Mouse (Mus musculus): ENCODE measurements around the gene Rrp8. TPM values are rescaled to one million over a fixed set of nuclear protein-coding genes. Genes with fewer than 3 reads are reported as not detected.

The Rrp8 gene
- polyA plus RNA-seq, 1 experiment from 2014 or later, result 40.2 TPM

DNA sequence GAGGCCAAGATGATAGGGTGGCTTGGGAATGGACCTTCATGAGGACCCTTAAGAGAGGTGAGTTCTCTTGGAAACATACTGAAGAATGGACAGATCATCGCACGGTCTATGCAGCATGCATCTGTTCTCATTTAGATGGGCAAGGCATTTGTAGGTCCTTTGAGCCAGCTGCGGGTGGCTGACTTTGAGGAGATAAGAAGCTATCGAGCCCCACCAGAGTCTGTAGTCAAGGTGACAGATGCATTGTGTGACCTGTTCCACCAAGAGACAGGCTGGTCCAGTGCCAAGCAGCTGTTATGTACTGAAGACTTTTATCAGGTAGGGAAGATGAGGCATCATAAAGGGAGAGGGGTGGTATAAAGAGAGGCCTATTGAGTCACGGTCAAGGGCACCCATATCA is 28.5 kb downstream of the Rrp8 start:
- 88% methylated on average over 5 of the region's 5 CpGs for WGBS
- no peak for ATAC-seq (ENCODE audit: insufficient number of reproducible peaks, insufficient read depth, low FRiP score, low read depth)
- no peaks in the 10 kb centered on the region for H3K36me3 ChIP-seq (ENCODE audit: control insufficient read depth, insufficient read depth, low read length)
- H3K4me1 ChIP-seq (ENCODE audit: control insufficient read depth, insufficient read depth, low read length), result no peaks in the 10 kb centered on the region
- no peak overlapping the region for H3K4me3 ChIP-seq (ENCODE audit: low read depth, low read length)
- H3K9ac ChIP-seq (replicated peaks; ENCODE audit: low read depth, low read length), result no peak overlapping the region
- no peaks in the 10 kb centered on the region for H3K27me3 ChIP-seq (ENCODE audit: control insufficient read depth, insufficient read depth, low read length)
- H3K9me3 ChIP-seq (ENCODE audit: control insufficient read depth, low read depth, low read length), result no peaks in the 10 kb centered on the region
- no peak overlapping the region for H3K4me2 ChIP-seq (replicated peaks; ENCODE audit: low read depth, low read length)
- no peak overlapping the region for H3K27ac ChIP-seq (ENCODE audit: low read length)

DNA sequence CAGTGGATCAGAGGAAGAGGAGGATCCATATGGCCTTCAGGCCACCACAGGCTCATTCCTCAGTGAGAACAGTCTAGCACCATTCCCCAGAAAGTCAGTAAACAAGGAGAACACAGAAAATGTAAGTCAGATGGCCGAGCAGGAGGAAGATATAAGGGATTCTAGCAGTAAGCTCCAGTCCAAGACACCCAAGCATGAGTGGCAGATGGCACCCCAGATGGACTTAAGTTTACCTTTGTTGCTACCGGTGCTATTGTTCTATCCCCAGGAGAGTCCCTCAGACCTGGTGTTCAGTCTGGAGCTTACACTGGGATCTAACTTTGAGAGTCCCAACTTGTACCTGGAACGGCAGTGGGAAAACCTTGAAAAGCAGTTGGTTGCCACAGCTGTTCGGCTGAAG is 33.4 kb downstream of the Rrp8 start:
- Histone ChIP-seq H3K4me3 (ENCODE audit: low read depth, low read length) (no peak overlapping the region), H3K4me2 (replicated peaks; ENCODE audit: low read depth, low read length) (no peak overlapping the region), H3K4me1 (ENCODE audit: control insufficient read depth, insufficient read depth, low read length) (no peaks in the 10 kb centered on the region), H3K36me3 (ENCODE audit: control insufficient read depth, insufficient read depth, low read length) (no peaks in the 10 kb centered on the region), H3K9ac (replicated peaks; ENCODE audit: low read depth, low read length) (no peak overlapping the region), H3K27ac (ENCODE audit: low read length) (no peak overlapping the region), H3K27me3 (ENCODE audit: control insufficient read depth, insufficient read depth, low read length) (no peaks in the 10 kb centered on the region), H3K9me3 (ENCODE audit: control insufficient read depth, low read depth, low read length) (no peaks in the 10 kb centered on the region)
- 87% methylated on average over 4 of the region's 4 CpGs for WGBS
- no peak for ATAC-seq (ENCODE audit: insufficient number of reproducible peaks, insufficient read depth, low FRiP score, low read depth)

DNA sequence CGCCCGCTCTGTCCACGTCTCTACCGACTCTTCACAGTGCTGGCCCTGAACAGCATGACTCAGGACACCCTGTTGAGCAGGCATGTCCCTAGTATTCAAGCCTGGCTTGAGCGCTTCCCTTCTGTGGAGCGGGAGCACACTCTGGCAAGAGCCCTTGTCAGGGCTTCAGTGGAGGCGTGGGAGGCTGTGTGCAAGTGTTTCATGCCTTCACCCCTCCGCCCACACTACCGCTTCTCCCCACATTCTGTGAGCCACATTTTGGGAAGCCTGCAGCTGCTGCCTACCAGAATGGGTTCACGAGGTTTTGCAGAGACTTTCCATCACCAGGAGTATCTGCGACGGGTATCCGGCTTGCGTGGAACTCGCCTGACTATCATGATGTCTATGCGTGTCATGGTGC is 34.0 kb downstream of the Rrp8 start:
- H3K9me3 ChIP-seq (ENCODE audit: control insufficient read depth, low read depth, low read length), result no peaks in the 10 kb centered on the region
- H3K27me3 ChIP-seq (ENCODE audit: control insufficient read depth, insufficient read depth, low read length), result no peaks in the 10 kb centered on the region
- 84% methylated on average over 16 of the region's 16 CpGs for WGBS
- no peak overlapping the region for H3K9ac ChIP-seq (replicated peaks; ENCODE audit: low read depth, low read length)
- H3K36me3 ChIP-seq (ENCODE audit: control insufficient read depth, insufficient read depth, low read length), result no peaks in the 10 kb centered on the region
- no peak overlapping the region for H3K4me2 ChIP-seq (replicated peaks; ENCODE audit: low read depth, low read length)
- no peaks in the 10 kb centered on the region for H3K4me1 ChIP-seq (ENCODE audit: control insufficient read depth, insufficient read depth, low read length)
- no peak overlapping the region for H3K4me3 ChIP-seq (ENCODE audit: low read depth, low read length)
- ATAC-seq (ENCODE audit: insufficient number of reproducible peaks, insufficient read depth, low FRiP score, low read depth), result no peak
- no peak overlapping the region for H3K27ac ChIP-seq (ENCODE audit: low read length)

GRCm38 (mm10) chr7:105690875-105691274 is 46.3 kb downstream of the Rrp8 start:
- H3K4me1 ChIP-seq (ENCODE audit: control insufficient read depth, insufficient read depth, low read length), result no peaks in the 10 kb centered on the region
- no peak overlapping the region for H3K4me3 ChIP-seq (ENCODE audit: low read depth, low read length)
- H3K27me3 ChIP-seq (ENCODE audit: control insufficient read depth, insufficient read depth, low read length), result no peaks in the 10 kb centered on the region
- ATAC-seq (ENCODE audit: insufficient number of reproducible peaks, insufficient read depth, low FRiP score, low read depth), result no peak
- H3K9me3 ChIP-seq (ENCODE audit: control insufficient read depth, low read depth, low read length), result no peaks in the 10 kb centered on the region
- no peak overlapping the region for H3K9ac ChIP-seq (replicated peaks; ENCODE audit: low read depth, low read length)
- no peaks in the 10 kb centered on the region for H3K36me3 ChIP-seq (ENCODE audit: control insufficient read depth, insufficient read depth, low read length)
- WGBS, result 81% methylated on average over 1 of the region's 1 CpGs
- H3K27ac ChIP-seq (ENCODE audit: low read length), result no peak overlapping the region
- no peak overlapping the region for H3K4me2 ChIP-seq (replicated peaks; ENCODE audit: low read depth, low read length)

GRCm38 (mm10) chr7:105685541-105686197 is 51.5 kb downstream of the Rrp8 start:
- 0 out of 2 replicates have a peak overlapping the region, but pooled peaks have one; percentile 5 for H3K4me2 ChIP-seq (replicated peaks; ENCODE audit: low read depth, low read length)
- H3K27ac ChIP-seq (ENCODE audit: low read length), result no peak overlapping the region
- no peak overlapping the region for H3K9ac ChIP-seq (replicated peaks; ENCODE audit: low read depth, low read length)
- H3K36me3 ChIP-seq (ENCODE audit: control insufficient read depth, insufficient read depth, low read length), result no peaks in the 10 kb centered on the region
- ATAC-seq (ENCODE audit: insufficient number of reproducible peaks, insufficient read depth, low FRiP score, low read depth), result peak; percentile 71
- WGBS, result 8% methylated on average over 13 of the region's 13 CpGs
- H3K4me1 ChIP-seq (ENCODE audit: control insufficient read depth, insufficient read depth, low read length), result no peaks in the 10 kb centered on the region
- no peaks in the 10 kb centered on the region for H3K27me3 ChIP-seq (ENCODE audit: control insufficient read depth, insufficient read depth, low read length)
- H3K4me3 ChIP-seq (ENCODE audit: low read depth, low read length), result no peak overlapping the region
- H3K9me3 ChIP-seq (ENCODE audit: control insufficient read depth, low read depth, low read length), result no peaks in the 10 kb centered on the region

Other genes starting within 250 kb of the Rrp8 start
- gene Smpd1, start 183.0 kb downstream of the Rrp8 start, polyA plus RNA-seq (2014; fragmentation: Nextera tagmentation; extraction: Ambion mirVana), result 40.4 and 40.6 TPM in 2 replicates
- gene Apbb1, start 155.7 kb downstream of the Rrp8 start, polyA plus RNA-seq (2014; fragmentation: Nextera tagmentation; extraction: Ambion mirVana), result 41.8 and 47.2 TPM in 2 replicates
- 0.38 and 0.46 TPM in 2 replicates for gene Hpx, start 137.2 kb downstream of the Rrp8 start, polyA plus RNA-seq (2014; fragmentation: Nextera tagmentation; extraction: Ambion mirVana)
- 28.8 and 29.1 TPM in 2 replicates for gene Trim3, start 103.8 kb downstream of the Rrp8 start, polyA plus RNA-seq (2014; fragmentation: Nextera tagmentation; extraction: Ambion mirVana)
- gene Timm10b, start 97.3 kb downstream of the Rrp8 start, polyA plus RNA-seq (2014; fragmentation: Nextera tagmentation; extraction: Ambion mirVana), result 203 and 209 TPM in 2 replicates
- gene Arfip2, start 97.0 kb downstream of the Rrp8 start, polyA plus RNA-seq (2014; fragmentation: Nextera tagmentation; extraction: Ambion mirVana), result 88.9 and 94.0 TPM in 2 replicates
- gene Gm45799, start 96.8 kb downstream of the Rrp8 start, polyA plus RNA-seq (2014; fragmentation: Nextera tagmentation; extraction: Ambion mirVana), result 24.1 and 35.7 TPM in 2 replicates
- 1.5 and 2.0 TPM in 2 replicates for gene Dnhd1, start 86.6 kb downstream of the Rrp8 start, polyA plus RNA-seq (2014; fragmentation: Nextera tagmentation; extraction: Ambion mirVana)
- 373 and 394 TPM in 2 replicates for gene Ilk, start 793 bp downstream of the Rrp8 start, polyA plus RNA-seq (2014; fragmentation: Nextera tagmentation; extraction: Ambion mirVana)
- gene Taf10, start 7.0 kb upstream of the Rrp8 start, polyA plus RNA-seq (2014; fragmentation: Nextera tagmentation; extraction: Ambion mirVana), result 133 and 135 TPM in 2 replicates
- gene Tpp1, start 14.8 kb upstream of the Rrp8 start, polyA plus RNA-seq (2014; fragmentation: Nextera tagmentation; extraction: Ambion mirVana), result 79.9 and 80.2 TPM in 2 replicates
- 18.7 and 20.5 TPM in 2 replicates for gene Dchs1, start 50.3 kb upstream of the Rrp8 start, polyA plus RNA-seq (2014; fragmentation: Nextera tagmentation; extraction: Ambion mirVana)
- 349 TPM in 2 replicates for gene Mrpl17, start 73.7 kb upstream of the Rrp8 start, polyA plus RNA-seq (2014; fragmentation: Nextera tagmentation; extraction: Ambion mirVana)
- gene Gm4070, start 216.6 kb upstream of the Rrp8 start, polyA plus RNA-seq (2014; fragmentation: Nextera tagmentation; extraction: Ambion mirVana), result 1.4 TPM in 1 of 2 replicates, not detected in the other